Mouse (Mus musculus): Measurements from ENCODE around the gene Tekt3. TPM values are rescaled to one million over a fixed set of nuclear protein-coding genes. Genes with fewer than 3 reads are reported as not detected.

Tekt3 gene
- polyA plus RNA-seq, 1 experiment from 2014 or later: 0.22 TPM

DNA sequence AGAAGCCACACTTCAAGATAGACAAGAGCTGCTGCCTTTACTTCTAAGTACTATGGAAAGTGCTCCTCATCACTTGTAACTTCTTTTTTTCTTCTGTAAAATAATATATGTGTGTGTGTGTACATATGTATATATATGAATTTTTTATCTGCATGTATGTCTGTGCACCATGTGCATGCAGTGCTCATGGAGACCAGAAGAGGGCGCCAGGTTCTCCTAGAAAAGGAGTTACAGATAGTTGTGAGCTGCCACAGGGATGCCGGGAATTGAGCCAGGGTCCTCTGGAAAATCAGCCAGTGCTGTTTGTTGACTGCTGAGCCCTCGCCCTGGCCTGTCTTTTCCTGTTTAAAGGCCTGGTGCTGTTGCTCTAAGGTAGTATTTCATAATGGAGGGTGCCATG lies 23.1 kb downstream of the Tekt3 start:
- ATAC-seq (ENCODE audit: insufficient number of reproducible peaks, low FRiP score, low TSS enrichment, low read depth): no peak
- 83% methylated on average over 3 of the region's 3 CpGs for WGBS
- H3K36me3 ChIP-seq: no peaks in the 10 kb centered on the region
- H3K27ac ChIP-seq: no peak overlapping the region
- no peak overlapping the region for H3K4me3 ChIP-seq
- H3K4me2 ChIP-seq: no peak overlapping the region
- no peaks in the 10 kb centered on the region for H3K9me3 ChIP-seq
- H3K9ac ChIP-seq: no peak overlapping the region
- 0 out of 2 replicates have a peak, but pooled peaks cover 3% of the 10 kb centered on the region for H3K4me1 ChIP-seq
- no peaks in the 10 kb centered on the region for H3K27me3 ChIP-seq

DNA sequence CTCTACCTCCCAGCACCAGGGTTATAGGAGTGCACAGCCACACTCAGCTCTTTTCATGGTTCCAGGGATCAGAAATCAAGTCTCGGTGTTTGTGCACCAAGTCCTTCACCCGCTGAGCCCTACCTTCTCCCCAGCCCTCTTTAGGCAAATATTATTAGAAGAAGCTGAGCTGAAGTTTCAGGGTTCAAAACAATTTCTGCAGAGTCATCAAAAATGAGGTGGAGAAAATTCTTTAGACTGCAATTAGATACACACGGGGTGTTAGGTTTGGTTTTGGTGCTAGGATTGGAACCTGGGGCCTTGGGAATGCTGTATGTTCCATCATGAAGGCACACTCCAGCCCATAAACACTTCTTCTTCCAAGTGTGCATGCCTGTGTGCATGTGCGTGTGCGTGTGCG lies 27.2 kb downstream of the Tekt3 start:
- no peaks in the 10 kb centered on the region for H3K9me3 ChIP-seq
- no peaks in the 10 kb centered on the region for H3K36me3 ChIP-seq
- ATAC-seq (ENCODE audit: insufficient number of reproducible peaks, low FRiP score, low TSS enrichment, low read depth): no peak
- 81% methylated on average over 6 of the region's 6 CpGs for WGBS
- no peak overlapping the region for H3K4me2 ChIP-seq
- no peak overlapping the region for H3K4me3 ChIP-seq
- no peak overlapping the region for H3K27ac ChIP-seq
- no peaks in the 10 kb centered on the region for H3K27me3 ChIP-seq
- peaks cover 5% of the 10 kb centered on the region; the same call in 1 of the 2 replicates for H3K4me1 ChIP-seq
- no peak overlapping the region for H3K9ac ChIP-seq

DNA sequence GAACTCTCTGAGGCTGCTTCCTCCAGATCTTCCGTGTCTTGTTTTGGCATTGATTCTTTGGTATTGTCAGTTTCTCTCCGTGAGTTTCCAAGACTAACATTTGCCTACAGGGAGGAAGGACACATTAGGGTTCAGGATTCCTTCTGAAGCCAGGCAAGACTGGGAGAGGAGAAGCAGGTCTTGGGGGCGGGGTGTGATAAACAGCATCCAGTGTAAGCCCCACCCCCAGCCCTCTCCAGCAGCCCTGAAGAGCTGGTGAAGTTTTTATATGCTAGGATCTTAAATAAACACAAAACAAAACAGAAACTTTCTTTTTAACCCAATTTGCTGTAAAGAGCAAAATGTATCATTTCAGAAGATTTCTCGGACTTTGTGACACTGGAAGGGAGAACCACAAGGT lies 28.8 kb downstream of the Tekt3 start:
- no peak overlapping the region for H3K4me3 ChIP-seq
- H3K4me2 ChIP-seq: no peak overlapping the region
- no peaks in the 10 kb centered on the region for H3K27me3 ChIP-seq
- no peak for ATAC-seq (ENCODE audit: insufficient number of reproducible peaks, low FRiP score, low TSS enrichment, low read depth)
- H3K36me3 ChIP-seq: no peaks in the 10 kb centered on the region
- H3K9me3 ChIP-seq: no peaks in the 10 kb centered on the region
- H3K27ac ChIP-seq: 0 out of 2 replicates have a peak overlapping the region, but pooled peaks have one; percentile 22
- no peak overlapping the region for H3K9ac ChIP-seq
- WGBS: 30% methylated on average over 4 of the region's 4 CpGs
- peaks cover 5% of the 10 kb centered on the region; the same call in 1 of the 2 replicates for H3K4me1 ChIP-seq

DNA sequence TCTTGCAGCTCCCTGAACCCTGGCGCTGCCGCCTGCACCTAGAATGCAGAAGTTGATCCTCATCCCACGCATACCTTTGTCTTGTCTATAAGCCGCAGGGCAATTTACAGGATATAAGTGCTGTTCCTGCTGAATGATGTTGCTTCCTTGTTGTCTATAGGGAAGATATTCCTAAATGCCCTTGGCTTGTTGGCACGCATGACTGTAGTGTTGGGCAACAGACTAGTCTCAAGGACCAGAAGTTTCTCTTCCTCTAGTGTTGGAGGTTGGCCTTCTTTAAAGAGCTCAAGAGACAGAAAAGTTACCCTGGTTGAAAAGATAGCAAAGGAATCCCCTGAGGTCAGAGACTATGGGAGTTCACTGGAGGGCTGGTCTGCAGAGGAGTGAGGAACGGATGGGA lies 29.5 kb downstream of the Tekt3 start:
- no peak for ATAC-seq (ENCODE audit: insufficient number of reproducible peaks, low FRiP score, low TSS enrichment, low read depth)
- Histone ChIP-seq H3K4me2 (no peak overlapping the region), H3K36me3 (no peaks in the 10 kb centered on the region), H3K4me3 (no peak overlapping the region), H3K9me3 (no peaks in the 10 kb centered on the region), H3K27me3 (no peaks in the 10 kb centered on the region), H3K4me1 (peaks cover 5% of the 10 kb centered on the region; the same call in 1 of the 2 replicates), H3K27ac (no peak overlapping the region), H3K9ac (no peak overlapping the region)
- WGBS: 85% methylated on average over 6 of the region's 6 CpGs

DNA sequence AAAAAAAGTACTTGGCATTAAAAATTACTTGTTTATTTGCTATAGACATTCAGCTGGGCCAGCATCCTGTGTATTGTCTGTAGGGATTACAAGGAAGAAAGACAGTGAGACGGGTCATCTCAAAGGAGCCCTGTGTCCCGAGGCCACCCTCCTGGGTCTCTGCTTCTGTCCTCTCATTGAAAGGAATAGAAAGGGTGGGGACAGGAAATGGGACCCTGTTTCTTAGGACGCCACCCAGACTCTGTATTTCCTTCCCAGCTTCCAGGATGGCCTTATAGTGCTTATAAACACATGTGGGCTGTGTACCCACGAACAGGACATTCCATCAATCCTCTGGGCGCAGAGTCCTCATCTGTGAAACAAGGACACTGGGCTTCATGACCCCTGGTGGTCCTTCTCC lies 30.8 kb downstream of the Tekt3 start:
- no peaks in the 10 kb centered on the region for H3K27me3 ChIP-seq
- ATAC-seq (ENCODE audit: insufficient number of reproducible peaks, low FRiP score, low TSS enrichment, low read depth): no peak
- H3K27ac ChIP-seq: no peak overlapping the region
- 67% methylated on average over 5 of the region's 5 CpGs for WGBS
- peaks cover 5% of the 10 kb centered on the region; the same call in 1 of the 2 replicates for H3K4me1 ChIP-seq
- no peaks in the 10 kb centered on the region for H3K36me3 ChIP-seq
- H3K9ac ChIP-seq: no peak overlapping the region
- no peak overlapping the region for H3K4me3 ChIP-seq
- no peaks in the 10 kb centered on the region for H3K9me3 ChIP-seq
- H3K4me2 ChIP-seq: no peak overlapping the region

DNA sequence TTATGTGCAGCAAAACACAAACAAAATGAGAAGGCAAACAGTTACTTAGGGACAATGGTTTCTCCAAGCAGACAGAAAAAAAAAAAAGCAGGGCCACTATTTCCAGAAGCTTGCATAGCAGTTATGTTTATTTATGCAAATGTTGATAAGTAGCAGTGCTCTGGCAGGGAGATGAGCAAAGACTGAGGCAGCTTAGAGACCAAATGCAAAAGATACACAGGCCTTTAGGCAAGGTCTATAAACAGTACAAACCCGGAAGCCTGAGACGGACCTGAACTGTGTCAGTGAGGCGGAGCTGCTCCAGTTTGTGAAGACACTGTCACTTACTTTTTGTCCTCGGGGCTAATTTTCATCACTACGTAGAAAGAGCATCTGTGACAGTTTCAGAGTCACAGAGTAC lies 32.1 kb downstream of the Tekt3 start:
- WGBS: 69% methylated on average over 5 of the region's 5 CpGs
- Histone ChIP-seq H3K4me3 (no peak overlapping the region), H3K9ac (no peak overlapping the region), H3K27me3 (no peaks in the 10 kb centered on the region), H3K36me3 (no peaks in the 10 kb centered on the region), H3K4me1 (peaks cover 5% of the 10 kb centered on the region; the same call in 1 of the 2 replicates), H3K9me3 (no peaks in the 10 kb centered on the region), H3K4me2 (no peak overlapping the region), H3K27ac (no peak overlapping the region)
- no peak for ATAC-seq (ENCODE audit: insufficient number of reproducible peaks, low FRiP score, low TSS enrichment, low read depth)

DNA sequence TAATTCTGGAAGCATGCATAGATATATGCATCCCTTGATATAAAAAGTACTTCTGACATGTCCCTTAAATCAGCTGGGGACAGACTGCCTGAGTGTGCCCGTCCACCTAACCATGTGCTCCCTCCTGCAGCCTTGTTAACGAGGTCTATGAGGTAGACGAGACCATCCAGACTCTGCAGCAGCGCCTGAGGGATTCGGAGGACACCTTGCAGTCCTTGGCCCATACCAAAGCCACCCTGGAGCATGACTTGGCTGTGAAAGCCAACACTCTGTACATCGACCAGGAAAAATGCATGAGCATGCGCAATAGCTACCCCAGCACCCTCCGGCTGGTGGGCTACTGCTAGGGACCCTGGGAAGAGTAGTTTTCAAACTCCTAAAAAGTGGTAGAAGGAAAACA lies 33.0 kb downstream of the Tekt3 start:
- no peak overlapping the region for H3K27ac ChIP-seq
- no peaks in the 10 kb centered on the region for H3K36me3 ChIP-seq
- no peak overlapping the region for H3K4me2 ChIP-seq
- H3K27me3 ChIP-seq: no peaks in the 10 kb centered on the region
- ATAC-seq (ENCODE audit: insufficient number of reproducible peaks, low FRiP score, low TSS enrichment, low read depth): no peak
- H3K9me3 ChIP-seq: no peaks in the 10 kb centered on the region
- H3K4me3 ChIP-seq: no peak overlapping the region
- H3K4me1 ChIP-seq: peaks cover 3% of the 10 kb centered on the region; the same call in 1 of the 2 replicates
- 79% methylated on average over 8 of the region's 8 CpGs for WGBS
- H3K9ac ChIP-seq: no peak overlapping the region

DNA sequence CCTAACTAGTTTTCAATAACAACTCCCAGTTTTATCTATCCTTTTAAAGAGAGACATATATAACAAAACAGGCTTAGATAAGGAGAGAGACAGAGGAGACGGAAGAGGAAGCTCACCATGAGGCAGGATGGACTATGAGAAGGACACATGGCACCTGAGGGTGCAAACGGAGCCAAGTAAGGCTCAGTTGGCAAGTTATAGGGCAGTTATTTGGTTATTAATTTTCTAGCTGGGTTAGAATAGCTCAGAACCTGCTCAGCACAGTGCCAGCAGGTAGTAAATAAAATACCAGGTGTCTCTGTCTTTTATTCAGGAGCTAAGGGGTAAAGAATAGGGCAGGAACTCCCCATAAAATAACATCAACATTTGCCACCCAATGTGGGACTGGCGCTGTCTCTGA lies 36.6 kb downstream of the Tekt3 start:
- WGBS: 49% methylated on average over 3 of the region's 3 CpGs
- no peaks in the 10 kb centered on the region for H3K27me3 ChIP-seq
- ATAC-seq (ENCODE audit: insufficient number of reproducible peaks, low FRiP score, low TSS enrichment, low read depth): no peak
- no peak overlapping the region for H3K4me2 ChIP-seq
- no peaks in the 10 kb centered on the region for H3K4me1 ChIP-seq
- H3K27ac ChIP-seq: no peak overlapping the region
- no peaks in the 10 kb centered on the region for H3K9me3 ChIP-seq
- H3K9ac ChIP-seq: no peak overlapping the region
- no peaks in the 10 kb centered on the region for H3K36me3 ChIP-seq
- no peak overlapping the region for H3K4me3 ChIP-seq

DNA sequence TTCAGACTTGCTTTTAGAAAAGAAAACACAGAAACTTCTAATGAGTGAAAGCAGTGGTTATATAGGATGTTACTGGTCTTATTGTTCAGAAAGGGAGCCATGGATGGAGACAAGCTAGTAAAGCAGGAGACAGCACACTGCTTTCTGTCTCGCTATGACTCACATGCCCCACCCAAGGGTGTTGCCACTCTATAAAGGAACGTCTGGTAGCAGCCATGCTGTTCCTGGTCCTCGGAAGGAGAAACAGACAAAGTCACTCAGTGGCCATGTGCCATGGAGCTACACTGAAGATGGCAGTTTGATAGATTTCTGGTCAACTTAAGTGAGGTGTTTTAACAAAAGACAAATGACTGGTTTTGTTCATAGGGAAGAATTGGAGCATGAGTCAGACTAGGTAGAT lies 37.9 kb downstream of the Tekt3 start:
- no peaks in the 10 kb centered on the region for H3K4me1 ChIP-seq
- H3K27ac ChIP-seq: no peak overlapping the region
- no peak overlapping the region for H3K4me3 ChIP-seq
- no peak overlapping the region for H3K4me2 ChIP-seq
- no peaks in the 10 kb centered on the region for H3K36me3 ChIP-seq
- no peaks in the 10 kb centered on the region for H3K27me3 ChIP-seq
- H3K9me3 ChIP-seq: no peaks in the 10 kb centered on the region
- no peak for ATAC-seq (ENCODE audit: insufficient number of reproducible peaks, low FRiP score, low TSS enrichment, low read depth)
- no peak overlapping the region for H3K9ac ChIP-seq
- 65% methylated on average over 3 of the region's 3 CpGs for WGBS

DNA sequence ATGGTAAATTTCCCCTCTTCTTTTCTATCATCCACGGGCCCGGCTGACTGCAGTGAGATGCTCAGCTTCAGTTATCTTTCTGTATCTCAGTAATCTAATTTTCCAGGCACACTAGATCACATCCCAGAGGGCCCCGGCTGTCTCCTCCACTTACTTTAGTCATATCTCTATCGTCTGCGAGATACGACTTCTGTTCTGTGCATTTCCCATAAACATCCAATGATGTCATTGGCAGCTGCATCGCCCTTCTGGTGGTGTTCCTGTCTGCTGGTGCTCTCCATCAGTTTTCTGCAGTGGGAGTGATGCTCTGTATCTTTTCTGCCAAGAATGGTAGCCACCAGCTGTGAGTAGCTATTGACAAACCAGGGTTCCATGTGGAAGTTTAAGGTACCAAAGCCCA lies 41.8 kb downstream of the Tekt3 start:
- ATAC-seq (ENCODE audit: insufficient number of reproducible peaks, low FRiP score, low TSS enrichment, low read depth): no peak
- no peaks in the 10 kb centered on the region for H3K27me3 ChIP-seq
- H3K36me3 ChIP-seq: no peaks in the 10 kb centered on the region
- H3K4me2 ChIP-seq: no peak overlapping the region
- no peak overlapping the region for H3K4me3 ChIP-seq
- no peak overlapping the region for H3K27ac ChIP-seq
- no peaks in the 10 kb centered on the region for H3K9me3 ChIP-seq
- WGBS: 77% methylated on average over 7 of the region's 7 CpGs
- no peak overlapping the region for H3K9ac ChIP-seq
- no peaks in the 10 kb centered on the region for H3K4me1 ChIP-seq

DNA sequence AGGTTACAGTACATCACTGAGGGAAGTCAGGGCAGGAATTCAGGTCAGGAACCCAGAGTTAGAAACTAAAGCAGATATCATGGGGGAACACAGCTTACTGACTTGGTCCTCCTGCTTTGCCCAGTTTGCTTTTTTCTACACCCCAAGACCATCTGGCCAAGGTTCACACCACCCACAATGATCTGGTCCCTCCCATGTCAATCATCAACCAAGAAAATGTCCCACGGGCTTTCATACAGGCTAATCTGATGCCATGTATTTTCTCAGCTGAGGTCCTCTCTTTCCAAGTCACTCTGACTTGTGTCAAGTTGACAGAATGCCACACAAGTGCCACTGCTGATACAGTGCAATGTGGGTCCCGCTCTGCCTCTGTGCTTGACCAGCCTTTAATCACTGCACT lies 42.6 kb downstream of the Tekt3 start:
- Histone ChIP-seq H3K36me3 (no peaks in the 10 kb centered on the region), H3K4me3 (no peak overlapping the region), H3K27me3 (no peaks in the 10 kb centered on the region), H3K4me1 (no peaks in the 10 kb centered on the region), H3K9ac (no peak overlapping the region), H3K4me2 (no peak overlapping the region), H3K9me3 (no peaks in the 10 kb centered on the region), H3K27ac (no peak overlapping the region)
- 85% methylated on average over 2 of the region's 2 CpGs for WGBS
- ATAC-seq (ENCODE audit: insufficient number of reproducible peaks, low FRiP score, low TSS enrichment, low read depth): no peak

DNA sequence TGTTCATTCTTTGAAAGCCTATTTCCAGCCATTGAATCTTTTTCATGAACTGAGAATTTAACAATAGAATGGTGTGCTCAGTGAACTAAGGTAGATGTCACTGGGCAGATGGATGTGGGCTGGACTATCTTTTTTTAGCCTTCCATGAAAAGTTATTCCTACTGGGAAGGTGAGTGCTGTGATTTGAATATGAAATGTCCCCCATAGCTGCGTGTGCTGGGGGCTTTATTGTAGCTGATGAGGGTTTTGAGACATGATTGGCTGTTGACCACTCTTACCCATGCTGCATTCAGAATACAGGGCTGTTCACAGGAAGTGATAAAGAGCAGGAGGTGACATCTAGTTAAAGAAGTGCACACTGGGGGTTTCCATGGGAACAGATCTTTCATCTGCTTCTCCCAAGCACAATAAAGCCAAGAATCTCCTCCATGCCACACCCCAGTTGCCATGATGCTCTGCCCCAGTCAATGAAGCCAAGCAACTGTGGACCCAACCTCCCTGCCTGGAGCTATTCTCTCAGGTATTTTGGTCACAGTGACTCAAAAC lies 47.8 kb downstream of the Tekt3 start:
- no peaks in the 10 kb centered on the region for H3K9me3 ChIP-seq
- H3K36me3 ChIP-seq: no peaks in the 10 kb centered on the region
- no peaks in the 10 kb centered on the region for H3K27me3 ChIP-seq
- no peak overlapping the region for H3K4me2 ChIP-seq
- H3K27ac ChIP-seq: no peak overlapping the region
- 83% methylated on average over 1 of the region's 1 CpGs for WGBS
- ATAC-seq (ENCODE audit: insufficient number of reproducible peaks, low FRiP score, low TSS enrichment, low read depth): no peak
- no peak overlapping the region for H3K4me3 ChIP-seq
- 0 out of 2 replicates have a peak, but pooled peaks cover 2% of the 10 kb centered on the region for H3K4me1 ChIP-seq
- H3K9ac ChIP-seq: no peak overlapping the region

DNA sequence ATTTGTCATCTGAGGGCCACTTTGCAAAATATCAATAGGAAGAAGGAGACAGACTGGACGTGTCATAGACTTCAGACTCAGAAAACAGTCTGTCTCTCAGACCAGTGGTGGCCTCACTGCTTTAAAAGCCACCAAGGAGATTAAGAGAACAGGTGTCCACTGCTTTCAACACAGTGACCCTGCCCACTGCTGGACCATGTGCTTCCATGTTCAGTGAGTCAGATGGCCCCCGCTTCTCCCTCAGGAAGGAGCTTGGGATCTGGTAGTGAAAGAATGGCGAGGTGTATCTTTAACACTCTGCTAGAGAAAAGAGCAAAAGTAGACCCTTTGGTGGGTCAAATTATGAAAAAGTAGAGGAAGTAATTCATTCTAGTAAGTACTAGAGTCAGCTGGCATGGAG lies 48.9 kb downstream of the Tekt3 start:
- no peak overlapping the region for H3K9ac ChIP-seq
- no peak overlapping the region for H3K27ac ChIP-seq
- H3K27me3 ChIP-seq: no peaks in the 10 kb centered on the region
- peaks cover 10% of the 10 kb centered on the region; the same call in 1 of the 2 replicates for H3K4me1 ChIP-seq
- H3K36me3 ChIP-seq: no peaks in the 10 kb centered on the region
- H3K4me3 ChIP-seq: no peak overlapping the region
- H3K9me3 ChIP-seq: no peaks in the 10 kb centered on the region
- no peak overlapping the region for H3K4me2 ChIP-seq
- ATAC-seq (ENCODE audit: insufficient number of reproducible peaks, low FRiP score, low TSS enrichment, low read depth): no peak
- WGBS: 80% methylated on average over 3 of the region's 3 CpGs

All from limb, embryonic 15.5 days (tissue).